Mouse (Mus musculus) cortical plate, adult 2 months (tissue): ENCODE data around the gene Slc34a1.

Experiments used
- CTCF ChIP-seq: fragments of 200-500 bp; IDR thresholded peaks from 2 replicates; pipeline ENCODE4 v1.5.1; 2011; ENCODE audit warnings: mild to moderate bottlenecking, control low read depth, low read length; ENCODE audit not compliant: insufficient read depth; ENCODE audit errors: extremely low read depth
- POLR2A ChIP-seq: fragments of 200-500 bp; IDR thresholded peaks from 2 replicates; pipeline ENCODE4 v1.6.1; 2011; ENCODE audit warnings: mild to moderate bottlenecking, low read length, control low read depth; ENCODE audit not compliant: insufficient read depth; ENCODE audit errors: extremely low read depth

GRCm38 (mm10) chr13:55443799-55444285, 45.9 kb downstream of the Slc34a1 start:
- TF ChIP-seq CTCF, result no peak
- no peak for TF ChIP-seq POLR2A
